Mouse (Mus musculus) midbrain, embryonic 15.5 days (tissue): ENCODE measurements around the gene Clcn1. TPM values are rescaled to one million over a fixed set of nuclear protein-coding genes. Genes with fewer than 3 reads are reported as not detected.

Experiments used
- ATAC-seq: fragments of 200-750 bp; cut with Nextera tagmentation; replicated peaks from 2 replicates; pipeline ENCODE4 v1.8.0; 2017; ENCODE audit warnings: moderate TSS enrichment
- H3K27ac ChIP-seq: fragments of 300-500 bp; sonication (generic); 2 replicates; pipeline ENCODE4 v1.5.1; 2015; ENCODE audit warnings: mild to moderate bottlenecking, inconsistent platforms
- H3K27me3 ChIP-seq: fragments of 300-500 bp; sonication (generic); replicated peaks from 2 replicates; pipeline ENCODE4 v1.6.1; 2015; ENCODE audit warnings: inconsistent platforms
- H3K36me3 ChIP-seq: fragments of 300-500 bp; sonication (generic); replicated peaks from 2 replicates; pipeline ENCODE4 v1.6.1; 2015; ENCODE audit warnings: inconsistent platforms
- H3K4me1 ChIP-seq: fragments of 300-500 bp; sonication (generic); 2 replicates; pipeline ENCODE4 v1.6.1; 2015; ENCODE audit warnings: inconsistent platforms
- H3K4me2 ChIP-seq: fragments of 300-500 bp; sonication (generic); 2 replicates; pipeline ENCODE4 v1.6.1; 2015; ENCODE audit warnings: inconsistent platforms, mild to moderate bottlenecking, moderate library complexity
- H3K4me3 ChIP-seq: fragments of 300-500 bp; sonication (generic); 2 replicates; pipeline ENCODE4 v1.5.1; 2015; ENCODE audit warnings: mild to moderate bottlenecking, inconsistent platforms
- H3K9ac ChIP-seq: fragments of 300-500 bp; sonication (generic); 2 replicates; pipeline ENCODE4 v1.6.1; 2015; ENCODE audit warnings: mild to moderate bottlenecking, inconsistent platforms
- H3K9me3 ChIP-seq: fragments of 300-500 bp; sonication (generic); 2 replicates; pipeline ENCODE4 v1.6.1; 2016; ENCODE audit warnings: inconsistent platforms
- WGBS: fragments of 180-500 bp; shearing (Covaris S2); methylation state at CpG from one replicate; pipeline ENCODE4 v1.1.7; 2015; ENCODE audit warnings: mixed read lengths; 5-methylcytosine and 5-hydroxymethylcytosine counted together
- polyA plus RNA-seq: library from polyadenylated mRNA; unstranded; fragments of >200 nt; fragmentation: Nextera tagmentation; extraction: Ambion mirVana; gene quantifications from 2 replicates; pipeline ENCODE4 v1.2.1, GENCODE M21; 2015

Gene Clcn1
- polyA plus RNA-seq, 1 experiment from 2014 or later, result 2.6 TPM

GRCm38 (mm10) chr6:42264626-42265312 is 21.7 kb upstream of the Clcn1 start, which contains the start of gene Casp2:
Gene Casp2 (plus strand): TSS chr6:42264985.
- Histone ChIP-seq H3K27me3 (no peaks in the 10 kb centered on the region), H3K36me3 (peaks cover 22% of the 10 kb centered on the region), H3K9me3 (no peaks in the 10 kb centered on the region), H3K4me2 (peak within 1 kb of the TSS; percentile 78), H3K4me3 (peak within 1 kb of the TSS; percentile 62), H3K9ac (peak within 1 kb of the TSS; percentile 80), H3K27ac (peak within 1 kb of the TSS; percentile 91), H3K4me1 (peaks cover 21% of the 10 kb centered on the region)
- peak; percentile 99 for ATAC-seq
- 1% methylated on average over 44 of the region's 51 CpGs for WGBS

- Histone ChIP-seq H3K27me3 (no peaks in the 10 kb centered on the region), H3K4me1 (peaks cover 23% of the 10 kb centered on the region), H3K9me3 (no peaks in the 10 kb centered on the region), H3K9ac (peak overlapping the region; percentile 80), H3K27ac (peak overlapping the region; percentile 91), H3K4me3 (peak overlapping the region; percentile 62), H3K36me3 (peaks cover 29% of the 10 kb centered on the region), H3K4me2 (peak overlapping the region; percentile 78)
- ATAC-seq, result peak; percentile 2
- 1% methylated on average over 21 of the region's 21 CpGs for WGBS
Observed at GRCm38 (mm10) chr6:42265391-42266330, 20.8 kb upstream of the Clcn1 start.

GRCm38 (mm10) chr6:42270817-42271216 is 15.7 kb upstream of the Clcn1 start:
- no peak overlapping the region for H3K4me3 ChIP-seq
- H3K4me1 ChIP-seq, result peaks cover 22% of the 10 kb centered on the region
- no peak for ATAC-seq
- H3K27ac ChIP-seq, result no peak overlapping the region
- no peak overlapping the region for H3K9ac ChIP-seq
- no peak overlapping the region for H3K4me2 ChIP-seq
- H3K27me3 ChIP-seq, result no peaks in the 10 kb centered on the region
- peaks cover 55% of the 10 kb centered on the region for H3K36me3 ChIP-seq
- no peaks in the 10 kb centered on the region for H3K9me3 ChIP-seq

GRCm38 (mm10) chr6:42276151-42276550 is 10.3 kb upstream of the Clcn1 start:
- 60% methylated on average over 2 of the region's 2 CpGs for WGBS
- H3K36me3 ChIP-seq, result peaks cover 71% of the 10 kb centered on the region

GRCm38 (mm10) chr6:42282865-42283528 is 3.5 kb upstream of the Clcn1 start:
- no peak for ATAC-seq
- no peak overlapping the region for H3K9ac ChIP-seq
- H3K4me1 ChIP-seq, result no peaks in the 10 kb centered on the region
- no peak overlapping the region for H3K4me3 ChIP-seq
- H3K27ac ChIP-seq, result no peak overlapping the region
- peaks cover 51% of the 10 kb centered on the region for H3K36me3 ChIP-seq
- no peaks in the 10 kb centered on the region for H3K9me3 ChIP-seq
- no peaks in the 10 kb centered on the region for H3K27me3 ChIP-seq
- H3K4me2 ChIP-seq, result no peak overlapping the region
- 75% methylated on average over 5 of the region's 5 CpGs for WGBS

More at GRCm38 (mm10) chr6:42276151-42276550, 10.3 kb upstream of the Clcn1 start:
- no peaks in the 10 kb centered on the region for H3K27me3 ChIP-seq
- no peak overlapping the region for H3K4me3 ChIP-seq
- no peaks in the 10 kb centered on the region for H3K9me3 ChIP-seq
- ATAC-seq, result no peak
- H3K9ac ChIP-seq, result no peak overlapping the region
- H3K4me2 ChIP-seq, result no peak overlapping the region
- 0 out of 2 replicates have a peak, but pooled peaks cover 3% of the 10 kb centered on the region for H3K4me1 ChIP-seq
- no peak overlapping the region for H3K27ac ChIP-seq

GRCm38 (mm10) chr6:42287562-42287961 is 1.1 kb downstream of the Clcn1 start:
- Histone ChIP-seq H3K4me2 (no peak overlapping the region), H3K4me3 (no peak overlapping the region), H3K27me3 (no peaks in the 10 kb centered on the region), H3K9me3 (no peaks in the 10 kb centered on the region), H3K4me1 (no peaks in the 10 kb centered on the region), H3K9ac (no peak overlapping the region), H3K27ac (no peak overlapping the region), H3K36me3 (peaks cover 17% of the 10 kb centered on the region; the same call in 1 of the 2 replicates)
- ATAC-seq, result no peak

- no peak for ATAC-seq
- H3K4me3 ChIP-seq, result no peak overlapping the region
- peaks cover 20% of the 10 kb centered on the region; the same call in 1 of the 2 replicates for H3K36me3 ChIP-seq
- H3K27ac ChIP-seq, result no peak overlapping the region
- no peak overlapping the region for H3K9ac ChIP-seq
- 90% methylated on average over 6 of the region's 6 CpGs for WGBS
- H3K9me3 ChIP-seq, result no peaks in the 10 kb centered on the region
- no peaks in the 10 kb centered on the region for H3K27me3 ChIP-seq
- H3K4me2 ChIP-seq, result no peak overlapping the region
- H3K4me1 ChIP-seq, result no peaks in the 10 kb centered on the region
Observed at GRCm38 (mm10) chr6:42293327-42293726, 6.8 kb downstream of the Clcn1 start.

GRCm38 (mm10) chr6:42295549-42296094 is 9.1 kb downstream of the Clcn1 start:
- ATAC-seq, result no peak
- H3K36me3 ChIP-seq, result peaks cover 30% of the 10 kb centered on the region; the same call in 1 of the 2 replicates

GRCm38 (mm10) chr6:42299362-42299761 is 12.9 kb downstream of the Clcn1 start:
- Histone ChIP-seq H3K4me1 (no peaks in the 10 kb centered on the region), H3K9ac (no peak overlapping the region), H3K27me3 (no peaks in the 10 kb centered on the region), H3K27ac (no peak overlapping the region), H3K36me3 (peaks cover 17% of the 10 kb centered on the region; the same call in 1 of the 2 replicates), H3K4me2 (no peak overlapping the region), H3K9me3 (no peaks in the 10 kb centered on the region), H3K4me3 (no peak overlapping the region)
- 94% methylated on average over 5 of the region's 5 CpGs for WGBS
- no peak for ATAC-seq

More at GRCm38 (mm10) chr6:42295549-42296094, 9.1 kb downstream of the Clcn1 start:
- H3K9ac ChIP-seq, result no peak overlapping the region
- H3K4me1 ChIP-seq, result no peaks in the 10 kb centered on the region
- no peak overlapping the region for H3K4me3 ChIP-seq
- WGBS, result 87% methylated on average over 3 of the region's 3 CpGs
- no peaks in the 10 kb centered on the region for H3K27me3 ChIP-seq
- no peaks in the 10 kb centered on the region for H3K9me3 ChIP-seq
- H3K4me2 ChIP-seq, result no peak overlapping the region
- H3K27ac ChIP-seq, result no peak overlapping the region

- no peak overlapping the region for H3K4me2 ChIP-seq
- H3K9me3 ChIP-seq, result no peaks in the 10 kb centered on the region
- peaks cover 18% of the 10 kb centered on the region; the same call in 1 of the 2 replicates for H3K36me3 ChIP-seq
- H3K4me1 ChIP-seq, result no peaks in the 10 kb centered on the region
- WGBS, result 50% methylated on average over 8 of the region's 8 CpGs
- ATAC-seq, result no peak
- no peak overlapping the region for H3K4me3 ChIP-seq
- H3K9ac ChIP-seq, result no peak overlapping the region
- no peaks in the 10 kb centered on the region for H3K27me3 ChIP-seq
- H3K27ac ChIP-seq, result no peak overlapping the region
Observed at GRCm38 (mm10) chr6:42309816-42310378, 23.4 kb downstream of the Clcn1 start.

- H3K36me3 ChIP-seq, result peaks cover 18% of the 10 kb centered on the region; the same call in 1 of the 2 replicates
- H3K9ac ChIP-seq, result no peak overlapping the region
- no peak for ATAC-seq
- H3K27me3 ChIP-seq, result no peaks in the 10 kb centered on the region
- WGBS, result 91% methylated on average over 2 of the region's 2 CpGs
- no peaks in the 10 kb centered on the region for H3K9me3 ChIP-seq
- H3K4me2 ChIP-seq, result no peak overlapping the region
- no peak overlapping the region for H3K4me3 ChIP-seq
- no peak overlapping the region for H3K27ac ChIP-seq
- H3K4me1 ChIP-seq, result no peaks in the 10 kb centered on the region
Observed at GRCm38 (mm10) chr6:42310427-42311053, 24.1 kb downstream of the Clcn1 start.
